Mouse (Mus musculus): ENCODE data around the gene Hspa1l. TPM values are rescaled to one million over a fixed set of nuclear protein-coding genes. Genes with fewer than 3 reads are reported as not detected.
A peak's percentile ranks its signal among the peaks of the same experiment; 100 is the strongest.
"Not testable (repeated sequence)": the region's sequence is repeated elsewhere in the genome, so short reads cannot be mapped to it uniquely, and the experiment has no call there.

The Hspa1l gene
- polyA plus RNA-seq, 1 experiment from 2014 or later: 1.3 TPM

DNA sequence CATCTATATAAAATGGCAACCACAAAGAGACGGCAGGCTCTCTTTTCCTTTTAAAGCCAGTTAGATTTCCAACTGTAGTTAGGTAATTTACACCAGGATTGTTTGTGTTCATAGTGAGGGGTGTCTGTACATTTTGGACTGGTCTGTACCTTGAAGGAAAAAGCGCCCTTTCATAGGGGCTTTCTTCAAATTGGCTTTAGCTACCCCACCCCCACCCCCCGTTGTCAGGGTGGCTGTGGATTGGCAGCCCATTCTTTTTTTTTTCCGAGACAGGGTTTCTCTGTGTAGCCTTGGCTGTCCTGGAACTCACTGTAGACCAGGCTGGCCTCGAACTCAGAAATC lies 24.6 kb downstream of the Hspa1l start:
- Histone ChIP-seq H3K27ac (ENCODE audit: low read depth, low read length) (no peak overlapping the region), H3K9me3 (ENCODE audit: control insufficient read depth, low read length) (no peaks in the 10 kb centered on the region), H3K9ac (ENCODE audit: low read depth, low read length) (no peak overlapping the region), H3K27me3 (ENCODE audit: control insufficient read depth, insufficient read depth, low read length) (no peaks in the 10 kb centered on the region), H3K4me1 (ENCODE audit: control insufficient read depth, insufficient read depth, low read length) (peaks cover 13% of the 10 kb centered on the region), H3K4me2 (replicated peaks; ENCODE audit: low read depth, low read length) (no peak overlapping the region; the same call in 1 of the 2 replicates), H3K4me3 (ENCODE audit: low read length) (peak overlapping the region; percentile 6; the same call in 1 of the 2 replicates), H3K36me3 (ENCODE audit: control insufficient read depth, insufficient read depth, low read length) (peaks cover 16% of the 10 kb centered on the region; the same call in 1 of the 2 replicates)
- no peak for ATAC-seq (ENCODE audit: low FRiP score, low TSS enrichment)
- WGBS: 90% methylated on average over 5 of the region's 5 CpGs

DNA sequence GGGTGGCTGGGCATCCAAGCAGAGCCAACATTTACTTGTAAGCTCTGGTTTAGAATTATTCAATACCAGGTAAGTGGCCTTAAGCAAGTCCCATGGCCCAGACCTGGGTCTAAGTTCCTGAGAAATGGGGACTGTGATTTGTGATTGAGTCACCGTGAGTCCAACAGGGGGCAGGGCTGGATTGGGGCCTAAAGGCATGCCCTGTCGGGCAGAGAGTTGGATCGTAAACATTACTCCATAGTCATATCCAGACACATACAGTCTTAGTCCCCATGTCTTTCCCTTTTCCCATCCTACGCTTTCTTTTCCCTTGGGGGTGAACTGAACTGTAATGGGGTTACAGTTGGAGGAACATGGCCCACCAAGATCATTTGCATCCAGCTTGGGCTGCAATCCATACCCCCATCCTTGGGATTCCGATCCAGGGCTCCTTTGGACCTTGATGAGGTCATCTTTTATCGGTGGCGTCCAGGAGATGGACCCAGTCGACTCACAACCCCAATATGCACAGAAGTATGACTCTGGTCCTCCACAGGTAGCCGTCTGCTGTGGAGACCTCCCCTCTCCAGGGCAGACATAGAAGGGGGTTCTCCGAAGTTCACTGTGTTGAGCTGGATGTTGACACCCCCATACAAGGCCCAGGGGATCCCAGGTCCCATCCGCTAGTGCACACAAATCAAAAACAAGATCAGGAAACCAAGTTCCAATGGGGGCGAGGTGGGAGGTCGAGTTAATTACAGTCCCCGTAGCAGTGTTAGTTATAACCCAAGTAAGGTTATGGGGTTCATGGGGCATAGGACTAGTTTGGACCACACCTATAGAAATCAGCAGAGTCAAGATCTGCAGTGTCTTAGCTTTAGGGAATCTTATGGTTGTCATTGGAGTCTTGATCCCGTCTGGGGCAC lies 26.3 kb downstream of the Hspa1l start:
- Histone ChIP-seq H3K9ac (ENCODE audit: low read depth, low read length) (peak overlapping the region; percentile 14; the same call in 1 of the 2 replicates), H3K27me3 (ENCODE audit: control insufficient read depth, insufficient read depth, low read length) (no peaks in the 10 kb centered on the region), H3K9me3 (ENCODE audit: control insufficient read depth, low read length) (no peaks in the 10 kb centered on the region), H3K4me2 (replicated peaks; ENCODE audit: low read depth, low read length) (peak overlapping the region; percentile 97), H3K4me1 (ENCODE audit: control insufficient read depth, insufficient read depth, low read length) (peaks cover 28% of the 10 kb centered on the region), H3K27ac (ENCODE audit: low read depth, low read length) (no peak overlapping the region), H3K36me3 (ENCODE audit: control insufficient read depth, insufficient read depth, low read length) (peaks cover 16% of the 10 kb centered on the region; the same call in 1 of the 2 replicates), H3K4me3 (ENCODE audit: low read length) (peak overlapping the region; percentile 36; the same call in 1 of the 2 replicates)
- no peak for ATAC-seq (ENCODE audit: low FRiP score, low TSS enrichment)
- 90% methylated on average over 15 of the region's 15 CpGs for WGBS

DNA sequence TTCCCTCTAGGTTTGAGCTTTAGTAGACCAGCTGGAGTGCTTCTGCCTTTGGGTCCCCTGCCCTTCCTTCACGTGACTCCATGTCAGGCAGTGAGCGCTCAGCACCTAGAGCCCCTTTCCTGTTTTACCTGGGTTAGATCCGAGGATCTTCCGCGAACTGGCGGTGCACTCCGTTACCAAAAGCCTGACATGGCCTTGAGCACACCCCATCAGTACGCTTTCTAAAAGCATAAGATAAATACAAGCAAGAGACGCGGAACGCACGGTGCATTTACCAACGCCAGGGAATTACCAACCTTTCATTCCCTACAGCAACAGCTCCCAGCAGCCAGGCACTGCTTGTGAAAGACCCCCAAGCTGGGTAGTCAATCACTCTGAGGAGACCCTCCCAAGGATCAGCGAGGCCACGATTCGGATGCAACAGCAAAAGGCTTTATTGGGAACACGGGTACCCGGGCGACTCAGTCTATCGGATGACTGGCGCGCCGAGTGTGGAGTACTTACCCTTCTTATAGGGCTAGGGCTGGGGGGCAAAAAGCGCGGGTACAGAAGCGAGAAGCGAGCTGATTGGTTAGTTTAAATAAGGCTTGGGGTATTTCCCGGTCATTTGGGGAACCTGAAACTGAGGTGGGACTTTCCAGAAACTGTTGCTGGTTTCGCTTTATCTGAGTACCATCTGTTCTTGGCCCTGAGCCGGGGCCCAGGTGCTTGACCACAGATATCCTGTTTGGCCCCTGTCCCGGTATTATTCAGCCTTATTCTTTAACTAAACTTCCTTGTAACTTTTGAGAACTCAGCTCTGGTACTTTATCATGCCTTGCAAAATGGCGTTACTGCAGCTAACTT lies 27.6 kb downstream of the Hspa1l start:
- Histone ChIP-seq H3K27ac (ENCODE audit: low read depth, low read length) (peak overlapping the region; percentile 98), H3K4me1 (ENCODE audit: control insufficient read depth, insufficient read depth, low read length) (peaks cover 28% of the 10 kb centered on the region), H3K4me3 (ENCODE audit: low read length) (peak overlapping the region; percentile 95), H3K9ac (ENCODE audit: low read depth, low read length) (peak overlapping the region; percentile 86), H3K4me2 (replicated peaks; ENCODE audit: low read depth, low read length) (peak overlapping the region; percentile 97), H3K36me3 (ENCODE audit: control insufficient read depth, insufficient read depth, low read length) (peaks cover 27% of the 10 kb centered on the region)
- WGBS: 20% methylated on average over 29 of the region's 32 CpGs
- ATAC-seq (ENCODE audit: low FRiP score, low TSS enrichment); H3K27me3 ChIP-seq (ENCODE audit: control insufficient read depth, insufficient read depth, low read length); H3K9me3 ChIP-seq (ENCODE audit: control insufficient read depth, low read length): not testable (repeated sequence)

DNA sequence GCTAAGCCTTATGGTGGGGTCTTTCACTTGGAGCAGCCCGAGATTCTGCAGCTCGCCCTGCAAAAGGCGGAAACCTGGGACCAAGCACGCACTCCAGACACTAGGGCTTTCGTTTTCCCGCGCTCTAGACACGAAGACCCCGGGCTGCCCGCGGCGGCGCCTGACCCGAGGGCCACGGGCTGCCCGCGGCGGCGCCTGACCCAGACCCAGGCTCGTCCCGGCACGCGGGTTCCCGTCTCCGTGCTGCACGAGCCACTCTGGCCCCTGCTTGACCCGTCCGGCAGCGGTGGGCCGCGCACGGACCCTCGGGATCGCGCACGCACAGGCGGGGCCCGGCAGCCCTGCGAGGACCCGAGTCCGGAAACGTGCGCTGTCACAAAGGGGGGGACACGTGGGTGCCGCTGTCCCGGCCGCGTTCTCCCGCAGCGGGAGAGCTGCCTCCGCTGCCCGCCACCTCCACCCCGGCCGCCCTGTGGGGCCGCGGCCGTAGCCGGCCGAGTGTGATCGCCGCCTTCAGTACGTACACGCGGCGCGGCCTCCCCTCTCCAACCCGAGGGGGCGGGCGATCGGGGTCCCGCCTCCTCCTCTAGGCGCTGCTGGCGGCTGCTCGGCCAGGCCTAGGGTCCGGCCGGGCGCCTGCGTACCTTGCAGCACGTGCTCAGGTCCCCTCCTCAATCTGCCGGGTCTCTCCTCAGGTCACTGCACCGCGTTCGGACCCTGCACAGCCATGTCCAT lies 28.4 kb downstream of the Hspa1l start, which contains the start of gene Vars:
Gene Vars (plus strand): TSS at position 271 of the 735 bp plus-strand sequence.
- peak; percentile 93 for ATAC-seq (ENCODE audit: low FRiP score, low TSS enrichment)
- Histone ChIP-seq H3K9me3 (ENCODE audit: control insufficient read depth, low read length) (no peaks in the 10 kb centered on the region), H3K36me3 (ENCODE audit: control insufficient read depth, insufficient read depth, low read length) (peaks cover 35% of the 10 kb centered on the region), H3K4me3 (ENCODE audit: low read length) (peak within 1 kb of the TSS; percentile 95), H3K4me1 (ENCODE audit: control insufficient read depth, insufficient read depth, low read length) (peaks cover 28% of the 10 kb centered on the region), H3K27ac (ENCODE audit: low read depth, low read length) (peak within 1 kb of the TSS; percentile 98), H3K27me3 (ENCODE audit: control insufficient read depth, insufficient read depth, low read length) (no peaks in the 10 kb centered on the region), H3K4me2 (replicated peaks; ENCODE audit: low read depth, low read length) (peak within 1 kb of the TSS; percentile 97), H3K9ac (ENCODE audit: low read depth, low read length) (peak within 1 kb of the TSS; percentile 86)
- WGBS: 0% methylated on average over 64 of the region's 83 CpGs

DNA sequence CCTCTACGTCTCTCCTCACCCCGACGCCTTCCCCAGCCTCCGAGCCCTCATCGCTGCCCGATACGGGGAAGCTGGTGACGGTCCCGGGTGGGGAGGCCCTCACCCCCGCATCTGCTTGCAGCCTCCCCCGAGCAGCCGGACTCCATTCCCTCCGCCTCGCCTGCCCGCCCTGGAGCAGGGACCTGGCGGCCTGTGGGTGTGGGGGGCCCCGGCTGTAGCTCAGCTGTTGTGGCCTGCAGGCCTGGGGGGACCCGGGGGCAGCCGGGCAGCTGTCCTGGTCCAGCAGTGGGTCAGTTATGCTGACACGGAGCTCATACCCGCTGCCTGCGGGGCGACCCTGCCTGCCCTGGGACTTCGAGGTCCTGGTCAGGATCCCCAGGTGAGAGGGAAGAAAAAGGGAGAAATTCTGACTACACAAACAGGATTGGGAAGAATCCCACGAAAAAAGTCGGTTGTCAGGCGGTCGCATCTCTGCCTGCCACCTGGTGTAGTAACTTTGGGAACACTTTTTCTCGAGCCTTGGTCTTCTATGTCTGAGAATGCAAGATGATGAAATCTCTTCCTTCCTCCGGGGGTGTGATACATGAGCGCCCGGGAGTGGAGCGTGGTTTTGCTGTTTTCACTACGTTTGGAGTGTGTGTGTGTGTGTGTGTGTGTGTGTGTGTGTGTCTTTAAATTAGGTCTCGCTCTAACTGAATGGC lies 29.1 kb downstream of the Hspa1l start:
- Histone ChIP-seq H3K27me3 (ENCODE audit: control insufficient read depth, insufficient read depth, low read length) (no peaks in the 10 kb centered on the region), H3K9ac (ENCODE audit: low read depth, low read length) (peak overlapping the region; percentile 86), H3K36me3 (ENCODE audit: control insufficient read depth, insufficient read depth, low read length) (peaks cover 39% of the 10 kb centered on the region), H3K4me1 (ENCODE audit: control insufficient read depth, insufficient read depth, low read length) (peaks cover 28% of the 10 kb centered on the region), H3K27ac (ENCODE audit: low read depth, low read length) (peak overlapping the region; percentile 98), H3K9me3 (ENCODE audit: control insufficient read depth, low read length) (no peaks in the 10 kb centered on the region), H3K4me3 (ENCODE audit: low read length) (peak overlapping the region; percentile 95), H3K4me2 (replicated peaks; ENCODE audit: low read depth, low read length) (peak overlapping the region; percentile 97)
- under 1% methylated on average over 35 of the region's 35 CpGs for WGBS
- peak; percentile 9 for ATAC-seq (ENCODE audit: low FRiP score, low TSS enrichment)

DNA sequence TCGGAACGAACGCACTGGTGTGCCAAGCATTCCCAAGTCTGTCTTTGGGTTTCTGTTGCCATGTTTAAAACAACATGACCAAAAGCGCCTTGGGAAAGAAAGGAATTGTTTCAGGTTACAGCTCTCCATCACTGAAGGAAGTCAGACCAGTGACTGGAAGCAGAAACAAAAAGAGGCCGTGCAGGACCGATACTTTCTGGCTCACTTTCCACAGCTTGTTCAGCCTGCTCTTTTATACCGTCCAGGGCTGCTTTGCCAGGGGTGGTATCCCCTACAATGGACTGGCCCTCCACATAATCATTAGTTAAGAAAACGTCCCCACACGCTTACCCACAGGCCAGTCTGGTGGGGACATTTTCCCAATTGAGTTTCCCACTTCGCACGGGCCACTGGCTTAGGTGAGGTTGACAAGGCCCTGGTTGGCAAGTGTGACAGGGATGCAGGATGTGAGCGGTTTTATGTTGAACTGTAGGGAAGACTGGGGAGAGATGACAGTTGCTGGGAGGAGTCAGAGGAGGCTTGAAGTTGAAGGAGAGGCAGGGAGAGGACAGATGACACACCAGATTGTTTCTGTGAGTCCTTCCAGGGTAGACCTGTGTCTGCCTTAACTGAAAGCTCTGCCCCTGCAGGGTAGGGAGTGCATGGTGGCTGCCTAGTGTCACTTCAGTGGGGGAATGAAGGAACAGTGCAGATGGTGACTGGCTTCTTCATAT lies 29.8 kb downstream of the Hspa1l start:
- Histone ChIP-seq H3K36me3 (ENCODE audit: control insufficient read depth, insufficient read depth, low read length) (peaks cover 45% of the 10 kb centered on the region), H3K27me3 (ENCODE audit: control insufficient read depth, insufficient read depth, low read length) (no peaks in the 10 kb centered on the region), H3K9ac (ENCODE audit: low read depth, low read length) (peak overlapping the region; percentile 86), H3K4me2 (replicated peaks; ENCODE audit: low read depth, low read length) (peak overlapping the region; percentile 97), H3K4me1 (ENCODE audit: control insufficient read depth, insufficient read depth, low read length) (peaks cover 28% of the 10 kb centered on the region), H3K27ac (ENCODE audit: low read depth, low read length) (peak overlapping the region; percentile 98), H3K9me3 (ENCODE audit: control insufficient read depth, low read length) (no peaks in the 10 kb centered on the region), H3K4me3 (ENCODE audit: low read length) (peak overlapping the region; percentile 95)
- WGBS: 5% methylated on average over 12 of the region's 12 CpGs
- no peak for ATAC-seq (ENCODE audit: low FRiP score, low TSS enrichment)

DNA sequence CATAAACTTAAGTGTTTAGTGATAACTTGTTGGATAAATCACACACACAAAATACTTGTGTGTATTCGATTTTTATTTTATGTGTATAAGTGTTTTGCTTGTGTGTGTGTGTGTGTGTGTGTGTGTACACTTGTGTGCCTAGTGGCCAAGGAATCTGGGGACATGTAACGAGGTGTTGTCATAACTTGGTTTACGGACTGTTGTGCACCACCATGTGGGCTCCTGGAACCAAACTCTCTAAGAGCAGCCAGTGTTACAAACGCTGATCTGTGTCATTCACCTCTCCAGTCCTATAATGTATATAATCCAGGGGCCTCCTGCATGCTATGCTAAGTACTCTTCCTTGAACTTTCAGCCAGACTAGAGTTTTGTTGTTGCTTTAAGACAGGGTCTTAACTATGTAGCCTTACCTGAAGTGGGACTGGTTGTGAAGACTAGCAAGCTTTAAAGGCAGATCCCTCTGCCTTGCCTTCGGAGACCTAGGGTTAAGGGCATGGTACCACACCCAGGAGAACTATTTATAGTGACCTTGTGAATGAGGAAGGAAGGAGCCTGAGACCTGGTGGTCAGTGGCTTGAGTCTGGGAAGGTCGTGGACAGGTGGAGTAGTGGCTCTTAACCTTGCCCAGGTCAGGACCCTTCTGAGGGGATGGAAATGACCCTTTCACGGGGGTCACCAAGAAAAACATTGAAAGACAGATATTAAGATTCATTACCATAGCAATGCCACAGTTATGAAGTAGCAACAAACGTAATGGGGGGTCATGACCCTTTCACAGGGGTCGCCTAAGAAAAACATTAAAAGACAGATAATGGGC lies 30.7 kb downstream of the Hspa1l start:
- WGBS: 50% methylated on average over 9 of the region's 9 CpGs
- H3K27ac ChIP-seq (ENCODE audit: low read depth, low read length): no peak overlapping the region
- H3K27me3 ChIP-seq (ENCODE audit: control insufficient read depth, insufficient read depth, low read length): no peaks in the 10 kb centered on the region
- H3K9ac ChIP-seq (ENCODE audit: low read depth, low read length): peak overlapping the region; percentile 86; the same call in 1 of the 2 replicates
- no peak for ATAC-seq (ENCODE audit: low FRiP score, low TSS enrichment)
- H3K4me2 ChIP-seq (replicated peaks; ENCODE audit: low read depth, low read length): peak overlapping the region; percentile 97
- H3K36me3 ChIP-seq (ENCODE audit: control insufficient read depth, insufficient read depth, low read length): peaks cover 47% of the 10 kb centered on the region
- H3K4me3 ChIP-seq (ENCODE audit: low read length): peak overlapping the region; percentile 95
- no peaks in the 10 kb centered on the region for H3K9me3 ChIP-seq (ENCODE audit: control insufficient read depth, low read length)
- H3K4me1 ChIP-seq (ENCODE audit: control insufficient read depth, insufficient read depth, low read length): peaks cover 28% of the 10 kb centered on the region
